Mouse (Mus musculus): Measurements from ENCODE around the gene 2410004B18Rik. TPM values are rescaled to one million over a fixed set of nuclear protein-coding genes. Genes with fewer than 3 reads are reported as not detected.
A peak's percentile ranks its signal among the peaks of the same experiment; 100 is the strongest.

2410004B18Rik gene
- polyA plus RNA-seq, 1 experiment from 2014 or later, result 52.7 TPM

DNA sequence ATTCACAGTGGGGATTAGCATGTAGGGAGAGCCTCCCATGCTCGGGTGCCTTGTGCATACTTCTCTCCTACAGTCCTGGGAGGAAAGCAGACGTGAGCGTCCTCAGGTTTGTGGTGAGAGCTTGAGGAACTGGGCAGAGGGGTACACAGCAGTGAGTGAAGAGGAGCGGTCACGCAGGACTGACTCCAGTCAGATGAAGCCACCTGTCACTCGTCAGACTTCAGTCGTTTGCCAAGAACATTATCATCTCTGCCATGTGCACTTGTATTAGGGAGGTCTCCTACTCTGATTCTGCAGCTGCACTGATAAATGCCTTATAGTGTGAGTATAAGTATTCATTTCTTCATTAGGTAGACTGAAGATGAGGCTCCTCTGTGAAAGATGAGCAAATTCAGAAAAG is 6.5 kb downstream of the 2410004B18Rik start:
- no peak overlapping the region for H3K9ac ChIP-seq
- no peak for TF ChIP-seq CTCF (IDR thresholded peaks at IDR 0.05; ENCODE audit: low read depth)
- peaks cover 39% of the 10 kb centered on the region for H3K36me3 ChIP-seq (ENCODE audit: insufficient read depth)
- ATAC-seq (ENCODE audit: insufficient read depth) (no peak), DNase-seq (no peak)
- H3K4me3 ChIP-seq (ENCODE audit: low read depth, low read length), result no peak overlapping the region
- WGBS, result 79% methylated on average over 7 of the region's 7 CpGs
- H3K27ac ChIP-seq (ENCODE audit: low read depth), result no peak overlapping the region
- no peak overlapping the region for H3K4me2 ChIP-seq
- no peaks in the 10 kb centered on the region for H3K9me3 ChIP-seq (ENCODE audit: low read depth, low read length)
- peaks cover 5% of the 10 kb centered on the region; the same call in 1 of the 2 replicates for H3K4me1 ChIP-seq (ENCODE audit: insufficient read depth)
- no peaks in the 10 kb centered on the region for H3K27me3 ChIP-seq (ENCODE audit: insufficient read depth, low read length)

DNA sequence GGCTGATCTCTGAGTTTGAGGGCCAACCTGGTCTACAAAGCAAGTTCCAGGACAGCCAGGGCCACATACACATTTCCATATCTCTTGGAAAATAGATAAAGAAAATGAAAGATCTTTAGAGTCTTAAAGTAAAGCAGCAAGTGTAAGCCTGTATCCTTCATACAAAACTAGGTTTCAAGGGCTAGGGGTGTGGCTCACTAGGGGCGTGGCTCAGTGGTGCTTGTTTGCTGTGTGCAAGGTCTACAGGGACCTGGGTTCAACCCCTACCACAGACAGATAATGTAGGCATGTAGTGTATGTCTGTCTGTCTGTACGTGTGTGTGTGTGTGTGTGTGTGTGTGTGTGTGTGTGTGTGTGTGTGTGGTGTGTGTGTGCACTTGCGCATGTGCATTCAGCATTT is 8.1 kb downstream of the 2410004B18Rik start:
- no peak for TF ChIP-seq CTCF (IDR thresholded peaks at IDR 0.05; ENCODE audit: low read depth)
- WGBS, result 85% methylated on average over 3 of the region's 3 CpGs
- no peaks in the 10 kb centered on the region for H3K27me3 ChIP-seq (ENCODE audit: insufficient read depth, low read length)
- H3K9me3 ChIP-seq (ENCODE audit: low read depth, low read length), result no peaks in the 10 kb centered on the region
- H3K4me1 ChIP-seq (ENCODE audit: insufficient read depth), result no peaks in the 10 kb centered on the region; the same call in 1 of the 2 replicates
- no peak overlapping the region for H3K9ac ChIP-seq
- H3K27ac ChIP-seq (ENCODE audit: low read depth), result no peak overlapping the region
- DNase-seq (no peak), ATAC-seq (ENCODE audit: insufficient read depth) (no peak)
- H3K4me2 ChIP-seq, result no peak overlapping the region
- H3K4me3 ChIP-seq (ENCODE audit: low read depth, low read length), result no peak overlapping the region
- H3K36me3 ChIP-seq (ENCODE audit: insufficient read depth), result peaks cover 28% of the 10 kb centered on the region

DNA sequence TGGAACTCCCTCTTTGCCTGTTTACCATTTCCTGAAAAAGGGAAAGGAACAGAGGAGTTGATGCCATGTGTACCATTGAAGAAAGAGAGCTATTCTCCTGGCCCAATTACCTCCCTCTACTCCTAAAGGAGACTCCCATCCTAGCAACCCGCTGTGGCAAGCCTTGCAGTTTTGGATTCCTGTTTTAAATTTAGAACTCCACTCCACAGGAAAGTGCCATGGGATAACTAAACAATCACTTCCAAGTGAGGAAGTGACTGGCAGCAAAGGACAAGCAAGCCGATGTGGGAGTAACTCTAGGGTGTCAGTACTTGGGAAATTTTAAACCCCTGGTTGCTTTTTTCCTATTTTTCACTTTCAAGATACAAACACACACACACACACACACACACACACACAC is 8.8 kb downstream of the 2410004B18Rik start:
- no peak overlapping the region for H3K9ac ChIP-seq
- no peaks in the 10 kb centered on the region for H3K9me3 ChIP-seq (ENCODE audit: low read depth, low read length)
- H3K4me3 ChIP-seq (ENCODE audit: low read depth, low read length), result no peak overlapping the region
- no peak for TF ChIP-seq CTCF (IDR thresholded peaks at IDR 0.05; ENCODE audit: low read depth)
- H3K27ac ChIP-seq (ENCODE audit: low read depth), result no peak overlapping the region
- no peaks in the 10 kb centered on the region; the same call in 1 of the 2 replicates for H3K4me1 ChIP-seq (ENCODE audit: insufficient read depth)
- ATAC-seq (ENCODE audit: insufficient read depth) (no peak), DNase-seq (no peak)
- peaks cover 22% of the 10 kb centered on the region for H3K36me3 ChIP-seq (ENCODE audit: insufficient read depth)
- no peaks in the 10 kb centered on the region for H3K27me3 ChIP-seq (ENCODE audit: insufficient read depth, low read length)
- H3K4me2 ChIP-seq, result no peak overlapping the region
- 43% methylated on average over 2 of the region's 2 CpGs for WGBS

DNA sequence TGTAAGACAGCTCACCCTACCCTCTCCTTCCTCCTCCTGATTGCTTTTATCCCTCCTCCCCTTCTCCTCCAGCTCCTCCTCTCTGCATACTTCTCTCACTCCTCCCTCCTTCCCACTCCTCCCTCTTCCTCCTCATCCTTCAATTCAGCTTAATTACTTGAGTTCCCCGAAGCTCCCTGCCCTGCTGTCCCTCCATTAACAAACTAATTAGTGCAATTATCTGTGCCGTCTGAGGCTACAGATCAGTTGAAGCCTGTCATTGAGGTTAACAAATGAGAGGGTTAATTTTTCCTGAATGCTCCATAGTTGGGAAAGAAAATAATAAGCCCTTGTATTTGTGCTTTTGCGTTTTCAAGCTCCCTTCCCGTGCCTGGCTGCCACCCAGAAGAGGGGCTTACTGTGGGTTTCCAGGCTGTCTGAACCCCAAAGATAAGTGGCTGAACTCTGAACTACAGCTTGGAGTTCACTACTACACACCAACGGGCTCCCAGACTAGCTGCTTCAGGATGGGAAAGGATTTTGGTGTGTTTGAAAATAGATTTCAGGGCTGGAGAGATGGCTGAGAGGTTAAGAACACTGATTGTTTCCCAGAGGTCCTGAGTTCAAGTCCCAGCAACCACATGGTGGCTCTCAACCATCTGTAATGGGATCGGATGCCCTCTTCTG is 9.9 kb downstream of the 2410004B18Rik start:
- no peaks in the 10 kb centered on the region for H3K27me3 ChIP-seq (ENCODE audit: insufficient read depth, low read length)
- WGBS, result 27% methylated on average over 6 of the region's 6 CpGs

DNA sequence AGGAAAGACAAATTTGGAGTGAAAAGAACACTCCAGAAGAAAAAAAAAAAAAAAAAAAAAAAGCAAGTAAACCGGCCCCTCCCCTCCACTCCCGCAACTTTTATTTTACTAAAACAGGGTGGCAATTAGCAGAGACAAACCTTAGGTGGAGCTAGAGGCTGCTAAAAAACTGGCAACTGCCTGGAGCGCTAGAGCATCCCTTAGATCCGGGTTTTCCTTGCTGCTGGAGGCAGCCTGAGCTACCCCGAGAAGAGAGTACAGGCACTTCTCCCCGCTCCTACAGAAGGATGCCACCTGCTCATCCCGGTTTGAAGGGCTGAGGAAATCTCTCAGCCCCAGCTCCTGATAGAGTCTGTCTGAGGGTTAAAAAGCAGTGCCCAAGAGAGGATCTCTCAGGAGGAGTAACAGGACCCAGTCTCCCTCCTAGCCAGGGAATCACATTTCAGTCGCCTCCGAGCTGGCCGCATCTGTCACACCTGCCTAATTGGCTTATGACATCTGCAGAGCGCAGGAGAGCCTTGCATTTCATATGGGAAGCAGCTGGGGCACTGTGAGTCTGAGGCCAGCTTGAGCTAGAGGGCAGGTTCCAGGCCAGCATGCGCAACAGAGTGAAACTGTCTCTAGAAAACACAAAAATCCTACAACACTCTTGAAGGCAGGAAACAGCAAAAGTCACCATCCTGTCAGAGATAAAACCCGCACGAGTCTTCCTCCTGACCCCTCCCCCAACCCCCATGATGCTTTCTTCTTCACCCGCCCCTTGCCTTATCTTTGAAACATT is 12.4 kb downstream of the 2410004B18Rik start:
- Histone ChIP-seq H3K4me1 (ENCODE audit: insufficient read depth) (no peaks in the 10 kb centered on the region; the same call in 1 of the 2 replicates), H3K4me3 (ENCODE audit: low read depth, low read length) (peak overlapping the region; percentile 10), H3K36me3 (ENCODE audit: insufficient read depth) (no peaks in the 10 kb centered on the region), H3K27me3 (ENCODE audit: insufficient read depth, low read length) (no peaks in the 10 kb centered on the region), H3K9ac (no peak overlapping the region; the same call in 1 of the 2 replicates), H3K27ac (ENCODE audit: low read depth) (no peak overlapping the region), H3K4me2 (peak overlapping the region; percentile 55), H3K9me3 (ENCODE audit: low read depth, low read length) (no peaks in the 10 kb centered on the region)
- ATAC-seq (ENCODE audit: insufficient read depth) (peak; percentile 88), DNase-seq (peak; percentile 88)
- 6% methylated on average over 15 of the region's 15 CpGs for WGBS
- peak; percentile 69 for TF ChIP-seq CTCF (IDR thresholded peaks at IDR 0.05; ENCODE audit: low read depth)

More for the DNA sequence above, 9.9 kb downstream of the 2410004B18Rik start:
- H3K27ac ChIP-seq (ENCODE audit: low read depth), result no peak overlapping the region
- no peak overlapping the region for H3K9ac ChIP-seq
- ATAC-seq (ENCODE audit: insufficient read depth) (no peak), DNase-seq (no peak)
- TF ChIP-seq CTCF (IDR thresholded peaks at IDR 0.05; ENCODE audit: low read depth), result no peak
- no peaks in the 10 kb centered on the region for H3K9me3 ChIP-seq (ENCODE audit: low read depth, low read length)
- no peak overlapping the region for H3K4me3 ChIP-seq (ENCODE audit: low read depth, low read length)
- no peaks in the 10 kb centered on the region; the same call in 1 of the 2 replicates for H3K4me1 ChIP-seq (ENCODE audit: insufficient read depth)
- peaks cover 20% of the 10 kb centered on the region for H3K36me3 ChIP-seq (ENCODE audit: insufficient read depth)
- no peak overlapping the region for H3K4me2 ChIP-seq

DNA sequence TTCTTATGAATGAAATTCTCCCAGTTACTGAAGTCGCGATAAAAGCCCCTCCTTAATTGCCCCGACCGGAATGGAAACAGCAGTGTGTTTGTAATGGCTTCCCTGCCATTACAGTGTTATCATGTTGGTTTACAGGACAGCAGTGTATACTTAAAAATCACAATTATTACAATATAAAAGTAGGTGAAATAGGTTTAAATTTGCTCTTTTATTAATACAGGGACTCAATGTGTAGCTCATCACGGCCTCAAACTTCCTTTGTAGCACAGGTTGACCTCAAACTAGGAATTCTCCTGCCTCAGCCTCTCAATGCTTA is 13.0 kb downstream of the 2410004B18Rik start:
- no peak overlapping the region for H3K4me3 ChIP-seq (ENCODE audit: low read depth, low read length)
- H3K27me3 ChIP-seq (ENCODE audit: insufficient read depth, low read length), result no peaks in the 10 kb centered on the region
- 25% methylated on average over 5 of the region's 5 CpGs for WGBS
- no peak for TF ChIP-seq CTCF (IDR thresholded peaks at IDR 0.05; ENCODE audit: low read depth)
- no peak overlapping the region for H3K27ac ChIP-seq (ENCODE audit: low read depth)
- no peaks in the 10 kb centered on the region for H3K36me3 ChIP-seq (ENCODE audit: insufficient read depth)
- no peaks in the 10 kb centered on the region for H3K9me3 ChIP-seq (ENCODE audit: low read depth, low read length)
- DNase-seq (no peak), ATAC-seq (ENCODE audit: insufficient read depth) (no peak)
- peak overlapping the region; percentile 55 for H3K4me2 ChIP-seq
- no peak overlapping the region for H3K9ac ChIP-seq
- H3K4me1 ChIP-seq (ENCODE audit: insufficient read depth), result no peaks in the 10 kb centered on the region; the same call in 1 of the 2 replicates
